Mouse (Mus musculus) lung, postnatal 0 days (tissue): ENCODE measurements around the gene Gm20388. TPM values are rescaled to one million over a fixed set of nuclear protein-coding genes. Genes with fewer than 3 reads are reported as not detected.

ENCODE experiments used
- ATAC-seq: fragments of 200-750 bp; cut with Nextera tagmentation; 2 replicates; pipeline ENCODE4 v1.8.0; 2017; ENCODE audit warnings: moderate library complexity
- DNase-seq: peaks from one replicate; pipeline ENCODE4 v3.0.0-alpha.2; 2016; ENCODE audit warnings: low spot score
- H3K27ac ChIP-seq: fragments of 300-500 bp; sonication (generic); 2 replicates; pipeline ENCODE4 v1.5.1; 2014; ENCODE audit warnings: antibody characterized with exemption, mild to moderate bottlenecking, low read length, mixed read lengths
- H3K27me3 ChIP-seq: fragments of 300-500 bp; sonication (generic); replicated peaks from 2 replicates; pipeline ENCODE4 v1.6.1; 2014; ENCODE audit warnings: low read length, mixed read lengths; ENCODE audit not compliant: insufficient read depth
- H3K36me3 ChIP-seq: fragments of 300-500 bp; sonication (generic); 2 replicates; pipeline ENCODE4 v1.6.1; 2014; ENCODE audit warnings: low read length, mixed read lengths; ENCODE audit not compliant: insufficient read depth
- H3K4me1 ChIP-seq: fragments of 300-500 bp; sonication (generic); 2 replicates; pipeline ENCODE4 v1.6.1; 2014; ENCODE audit warnings: antibody characterized with exemption, low read depth, low read length, mixed read lengths; ENCODE audit not compliant: insufficient read depth
- H3K4me2 ChIP-seq: fragments of 300-500 bp; sonication (generic); replicated peaks from 2 replicates; pipeline ENCODE4 v1.6.1; 2014; ENCODE audit warnings: low read depth, mild to moderate bottlenecking, low read length, moderate library complexity, mixed read lengths
- H3K4me3 ChIP-seq: fragments of 300-500 bp; sonication (generic); 2 replicates; pipeline ENCODE4 v1.5.1; 2014; ENCODE audit warnings: low read depth, low read length
- H3K9ac ChIP-seq: fragments of 300-500 bp; sonication (generic); replicated peaks from 2 replicates; pipeline ENCODE4 v1.6.1; 2014; ENCODE audit warnings: low read depth, mild to moderate bottlenecking
- H3K9me3 ChIP-seq: fragments of 300-500 bp; sonication (generic); 2 replicates; pipeline ENCODE4 v1.6.1; 2016; ENCODE audit warnings: low read length, mixed read lengths
- CTCF ChIP-seq: IDR thresholded peaks from 2 replicates; pipeline ENCODE4 v1.5.1; 2016; ENCODE audit warnings: antibody characterized with exemption, mild to moderate bottlenecking
- EP300 ChIP-seq: IDR thresholded peaks from 2 replicates; pipeline ENCODE4 v1.6.1; 2016; ENCODE audit warnings: antibody characterized with exemption, mild to moderate bottlenecking, control low read depth
- WGBS: fragments of 180-500 bp; shearing (Covaris S2); extraction: QIAGEN DNeasy Blood & Tissue Kit; methylation state at CpG from one replicate; pipeline ENCODE4 v1.1.7; 2014; 5-methylcytosine and 5-hydroxymethylcytosine counted together
- polyA plus RNA-seq: library from polyadenylated mRNA; unstranded; fragments of >200 nt; fragmentation: Nextera tagmentation; extraction: Ambion mirVana; gene quantifications from 2 replicates; pipeline ENCODE4 v1.2.1, GENCODE M21; 2015

Gene Gm20388
- polyA plus RNA-seq, 1 experiment from 2014 or later: not detected

DNA sequence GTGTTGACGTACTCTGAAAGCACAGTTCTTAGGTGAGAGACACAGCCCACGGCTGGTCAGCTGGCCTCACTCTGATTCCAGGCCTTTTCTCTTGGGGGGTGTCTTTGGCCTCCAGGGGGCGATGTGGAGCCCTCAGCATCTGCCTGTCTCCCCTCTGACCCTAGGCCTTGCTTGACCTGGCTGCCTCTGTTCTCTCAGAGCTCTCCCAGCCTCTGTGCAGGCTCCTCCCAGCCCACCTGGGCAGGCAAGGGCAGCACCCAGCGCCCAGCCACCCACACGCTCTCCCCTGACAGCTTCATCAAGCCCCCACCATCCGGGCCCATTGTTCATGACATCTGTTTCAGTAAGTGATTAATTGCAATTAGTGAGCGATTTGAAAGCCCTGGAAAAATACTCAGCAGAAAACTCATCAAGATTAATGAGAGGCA, 494.0 kb downstream of the Gm20388 start:
- no peaks in the 10 kb centered on the region for H3K36me3 ChIP-seq
- DNase-seq (peak; percentile 64), ATAC-seq (no peak)
- no peak overlapping the region for H3K4me3 ChIP-seq
- H3K9ac ChIP-seq: no peak overlapping the region
- H3K4me2 ChIP-seq: no peak overlapping the region
- no peak for TF ChIP-seq EP300
- peak; percentile 77 for TF ChIP-seq CTCF
- no peaks in the 10 kb centered on the region for H3K27me3 ChIP-seq
- H3K9me3 ChIP-seq: no peaks in the 10 kb centered on the region
- H3K4me1 ChIP-seq: peaks cover 5% of the 10 kb centered on the region; the same call in 1 of the 2 replicates
- no peak overlapping the region for H3K27ac ChIP-seq
- WGBS: 47% methylated on average over 7 of the region's 7 CpGs

DNA sequence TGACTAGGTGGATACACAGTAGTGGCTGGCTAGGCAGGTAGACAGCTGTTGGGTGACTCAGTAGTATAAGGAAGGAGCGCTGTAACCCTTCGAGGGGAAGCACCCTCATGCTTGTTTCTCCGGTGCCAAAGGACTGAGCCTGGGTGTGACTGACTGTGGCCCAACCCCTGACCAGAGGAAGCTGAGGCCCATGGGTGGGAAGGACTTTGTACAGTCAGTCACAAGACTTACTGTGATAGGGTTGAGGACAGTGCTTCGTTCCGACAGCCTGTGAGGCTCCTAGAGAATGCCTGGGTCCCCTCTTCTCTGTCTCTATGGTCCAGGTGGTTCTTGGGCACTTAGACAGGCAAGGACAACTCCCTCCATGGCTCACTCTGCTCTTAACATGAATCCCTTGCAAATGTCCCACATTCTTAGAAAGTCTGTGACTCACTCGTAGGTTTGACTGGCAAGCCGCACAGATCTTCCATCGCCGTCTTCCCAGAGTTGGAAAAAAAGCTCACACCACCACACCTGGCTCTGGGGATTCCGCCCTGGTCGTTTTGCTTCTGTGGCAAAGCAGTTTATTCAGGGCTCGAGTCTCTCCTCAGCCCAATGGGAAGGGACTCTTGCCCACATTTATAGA, 495.5 kb downstream of the Gm20388 start:
- Histone ChIP-seq H3K36me3 (no peaks in the 10 kb centered on the region), H3K9ac (no peak overlapping the region), H3K4me1 (peaks cover 5% of the 10 kb centered on the region; the same call in 1 of the 2 replicates), H3K4me2 (no peak overlapping the region), H3K4me3 (no peak overlapping the region), H3K9me3 (no peaks in the 10 kb centered on the region), H3K27ac (no peak overlapping the region), H3K27me3 (no peaks in the 10 kb centered on the region)
- 88% methylated on average over 12 of the region's 12 CpGs for WGBS
- TF ChIP-seq EP300 (no peak), CTCF (no peak)
- DNase-seq (no peak), ATAC-seq (no peak)

- Histone ChIP-seq H3K9me3 (no peaks in the 10 kb centered on the region), H3K36me3 (no peaks in the 10 kb centered on the region), H3K4me2 (no peak overlapping the region), H3K4me3 (no peak overlapping the region), H3K9ac (no peak overlapping the region), H3K27ac (no peak overlapping the region), H3K4me1 (peaks cover 5% of the 10 kb centered on the region; the same call in 1 of the 2 replicates), H3K27me3 (no peaks in the 10 kb centered on the region)
- ATAC-seq (peak; percentile 82), DNase-seq (peak; percentile 75)
- TF ChIP-seq EP300: no peak
- peak; percentile 79 for TF ChIP-seq CTCF
- 13% methylated on average over 9 of the region's 9 CpGs for WGBS
Measured at GRCm38 (mm10) chr8:120407701-120408240, 497.1 kb downstream of the Gm20388 start.

DNA sequence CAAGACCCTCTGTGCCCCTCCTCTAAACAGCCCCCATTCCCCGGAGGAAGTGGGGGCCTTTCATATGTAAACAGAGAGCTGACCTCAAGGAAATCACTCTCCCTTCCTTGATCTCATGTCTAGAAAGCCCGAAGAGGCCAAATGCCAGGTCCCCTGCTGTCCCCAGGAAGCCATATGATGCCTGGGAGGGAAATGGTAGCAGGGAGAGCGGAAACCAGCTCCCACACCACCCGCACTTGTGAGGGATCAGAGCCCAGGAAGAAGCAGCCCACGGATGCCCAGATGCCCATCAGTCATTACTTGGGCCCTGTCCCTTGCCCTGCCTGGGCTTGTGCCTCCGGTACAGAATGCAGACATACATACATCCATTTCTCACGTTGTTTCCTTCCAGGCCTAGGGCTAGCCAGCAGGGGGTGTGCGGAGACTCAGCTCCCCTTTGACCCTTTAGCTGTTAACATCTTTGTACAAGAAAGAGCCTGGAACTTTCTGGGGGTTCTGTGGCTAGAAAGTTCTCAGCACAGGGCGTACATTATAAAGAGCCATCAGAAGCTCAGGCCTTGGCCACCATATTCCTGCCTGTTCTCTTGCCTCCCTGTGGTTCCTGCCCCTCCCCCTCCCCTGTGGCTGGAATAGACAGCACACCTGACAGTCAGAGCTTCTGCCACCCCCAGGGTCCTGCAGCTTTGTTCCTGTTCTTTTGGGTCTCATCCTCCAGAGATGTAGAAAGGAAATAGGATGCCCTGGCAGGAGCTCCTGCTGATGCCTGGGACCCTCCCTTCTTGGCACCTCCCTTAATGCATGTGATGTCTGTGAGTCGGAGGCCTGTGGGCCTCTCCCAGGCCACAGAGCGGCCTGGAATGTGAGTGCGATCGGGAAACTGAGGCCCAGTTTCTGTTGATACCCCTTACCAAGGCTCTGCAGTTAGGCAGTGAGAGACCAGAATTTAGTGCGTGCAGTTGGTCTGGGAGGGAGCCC, 497.9 kb downstream of the Gm20388 start:
- ATAC-seq (peak; percentile 69; the same call in 1 of the 2 replicates), DNase-seq (peak; percentile 14)
- no peak overlapping the region for H3K4me2 ChIP-seq
- no peak overlapping the region for H3K27ac ChIP-seq
- no peaks in the 10 kb centered on the region for H3K27me3 ChIP-seq
- no peak overlapping the region for H3K9ac ChIP-seq
- no peaks in the 10 kb centered on the region for H3K36me3 ChIP-seq
- WGBS: 39% methylated on average over 14 of the region's 14 CpGs
- TF ChIP-seq CTCF (peak; percentile 55), EP300 (peak; percentile 81)
- peaks cover 5% of the 10 kb centered on the region; the same call in 1 of the 2 replicates for H3K4me1 ChIP-seq
- H3K9me3 ChIP-seq: no peaks in the 10 kb centered on the region
- no peak overlapping the region for H3K4me3 ChIP-seq

DNA sequence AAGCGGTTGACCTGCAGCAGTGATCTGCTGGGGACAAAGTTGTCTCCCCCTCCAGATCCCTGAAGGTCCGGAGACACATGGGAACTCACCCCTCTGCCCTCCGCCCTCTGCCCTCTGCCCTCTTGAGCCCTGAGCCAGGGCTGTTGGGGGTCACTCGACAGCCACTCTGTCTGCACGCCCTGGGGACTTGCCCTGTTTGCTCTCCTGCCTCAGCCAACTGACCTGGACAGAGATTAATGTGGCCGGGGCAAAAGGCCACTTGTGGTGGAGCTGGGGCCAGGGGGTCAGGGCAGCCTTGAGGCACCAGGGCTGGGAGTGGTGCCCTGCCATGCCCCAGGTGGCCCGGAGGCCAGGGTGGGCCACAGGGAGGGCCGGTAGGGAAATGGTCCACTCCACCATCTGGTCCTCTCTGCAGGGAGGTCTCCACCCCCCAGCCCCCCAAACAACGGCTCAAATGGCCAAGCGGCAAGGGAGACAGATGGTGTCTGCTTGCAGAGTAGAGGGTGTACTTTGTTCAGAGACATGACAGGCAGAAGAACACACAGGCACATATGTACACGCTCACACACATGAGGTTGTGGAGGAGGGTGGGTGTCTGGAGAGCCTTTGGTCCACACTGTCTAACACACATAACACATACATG, 498.9 kb downstream of the Gm20388 start:
- no peak for DNase-seq
- H3K4me3 ChIP-seq: no peak overlapping the region
- 59% methylated on average over 11 of the region's 11 CpGs for WGBS
- H3K9me3 ChIP-seq: no peaks in the 10 kb centered on the region
- TF ChIP-seq EP300: no peak
- no peak for TF ChIP-seq CTCF
- no peak for ATAC-seq
- no peak overlapping the region for H3K4me2 ChIP-seq
- H3K36me3 ChIP-seq: no peaks in the 10 kb centered on the region
- no peaks in the 10 kb centered on the region for H3K27me3 ChIP-seq
- peaks cover 5% of the 10 kb centered on the region; the same call in 1 of the 2 replicates for H3K4me1 ChIP-seq
- no peak overlapping the region for H3K27ac ChIP-seq
- H3K9ac ChIP-seq: no peak overlapping the region
